Mouse (Mus musculus) forebrain, embryonic 16.5 days (tissue): ENCODE data around the gene Mypop. TPM values are rescaled to one million over a fixed set of nuclear protein-coding genes. Genes with fewer than 3 reads are reported as not detected.

Experiments used
- ATAC-seq: fragments of 200-750 bp; cut with Nextera tagmentation; 2 replicates; pipeline ENCODE4 v1.8.0; 2017; ENCODE audit warnings: mild to moderate bottlenecking, moderate library complexity
- H3K27ac ChIP-seq: fragments of 300-500 bp; sonication (generic); 2 replicates; pipeline ENCODE4 v1.5.1; 2014; ENCODE audit warnings: low read length, control low read depth
- H3K27me3 ChIP-seq: fragments of 300-500 bp; sonication (generic); replicated peaks from 2 replicates; pipeline ENCODE4 v1.6.1; 2014; ENCODE audit warnings: low read length; ENCODE audit not compliant: control insufficient read depth, insufficient read depth
- H3K36me3 ChIP-seq: fragments of 300-500 bp; sonication (generic); 2 replicates; pipeline ENCODE4 v1.6.1; 2014; ENCODE audit not compliant: control insufficient read depth, insufficient read depth
- H3K4me1 ChIP-seq: fragments of 300-500 bp; sonication (generic); replicated peaks from 2 replicates; pipeline ENCODE4 v1.6.1; 2014; ENCODE audit warnings: low read length; ENCODE audit not compliant: control insufficient read depth, insufficient read depth
- H3K4me2 ChIP-seq: fragments of 300-500 bp; sonication (generic); 2 replicates; pipeline ENCODE4 v1.6.1; 2014; ENCODE audit warnings: mild to moderate bottlenecking, low read length, control low read depth
- H3K4me3 ChIP-seq: fragments of 300-500 bp; sonication (generic); replicated peaks from 2 replicates; pipeline ENCODE4 v1.5.1; 2014; ENCODE audit warnings: mild to moderate bottlenecking, low read length, control low read depth
- H3K9ac ChIP-seq: fragments of 300-500 bp; sonication (generic); replicated peaks from 2 replicates; pipeline ENCODE4 v1.6.1; 2014; ENCODE audit warnings: low read depth, low read length, control low read depth
- H3K9me3 ChIP-seq: fragments of 300-500 bp; sonication (generic); 2 replicates; pipeline ENCODE4 v1.6.1; 2016; ENCODE audit warnings: low read length; ENCODE audit not compliant: control insufficient read depth
- WGBS: fragments of 180-500 bp; shearing (Covaris S2); extraction: QIAGEN DNeasy Blood & Tissue Kit; methylation state at CpG from one replicate; pipeline ENCODE4 v1.1.7; 2014; 5-methylcytosine and 5-hydroxymethylcytosine counted together
- polyA plus RNA-seq: library from polyadenylated mRNA; unstranded; fragments of >200 nt; fragmentation: Nextera tagmentation; extraction: Ambion mirVana; gene quantifications from 2 replicates; pipeline ENCODE4 v1.2.1, GENCODE M21; 2015

Gene Mypop
- polyA plus RNA-seq, 1 experiment from 2014 or later = 3.1 TPM

- Histone ChIP-seq H3K27me3 (peaks cover 36% of the 10 kb centered on the region), H3K4me3 (no peak overlapping the region), H3K4me1 (peaks cover 13% of the 10 kb centered on the region), H3K36me3 (no peaks in the 10 kb centered on the region), H3K4me2 (no peak overlapping the region), H3K9ac (no peak overlapping the region), H3K27ac (no peak overlapping the region), H3K9me3 (no peaks in the 10 kb centered on the region)
- 58% methylated on average over 18 of the region's 18 CpGs for WGBS
- ATAC-seq = no peak
Observed at GRCm38 (mm10) chr7:19022189-19022958, 31.3 kb downstream of the Mypop start.

- peak within 1 kb of the TSS; percentile 79 for H3K4me3 ChIP-seq
- H3K36me3 ChIP-seq = no peaks in the 10 kb centered on the region
- H3K27ac ChIP-seq = no peak within 1 kb of the TSS; the same call in 1 of the 2 replicates
- WGBS = 3% methylated on average over 30 of the region's 30 CpGs
- peaks cover 34% of the 10 kb centered on the region for H3K27me3 ChIP-seq
- peaks cover 13% of the 10 kb centered on the region for H3K4me1 ChIP-seq
- H3K9ac ChIP-seq = peak within 1 kb of the TSS; percentile 89
- ATAC-seq = peak; percentile 3; the same call in 1 of the 2 replicates
- peak within 1 kb of the TSS; percentile 80 for H3K4me2 ChIP-seq
- no peaks in the 10 kb centered on the region for H3K9me3 ChIP-seq
Observed at GRCm38 (mm10) chr7:19023357-19023814, 32.3 kb downstream of the Mypop start, which contains the start of gene Foxa3. TSS of gene Foxa3 (minus strand) at chr7:19023538.

GRCm38 (mm10) chr7:19024096-19024506 lies 33.1 kb downstream of the Mypop start, which contains the start of gene Sympk:
TSS of gene Sympk (plus strand) at chr7:19024377.
- peak within 1 kb of the TSS; percentile 89 for H3K9ac ChIP-seq
- H3K27ac ChIP-seq = no peak within 1 kb of the TSS; the same call in 1 of the 2 replicates
- peak within 1 kb of the TSS; percentile 79 for H3K4me3 ChIP-seq
- H3K27me3 ChIP-seq = peaks cover 34% of the 10 kb centered on the region
- peaks cover 13% of the 10 kb centered on the region for H3K4me1 ChIP-seq
- H3K4me2 ChIP-seq = peak within 1 kb of the TSS; percentile 80
- under 1% methylated on average over 46 of the region's 50 CpGs for WGBS
- peak; percentile 98 for ATAC-seq
- H3K9me3 ChIP-seq = no peaks in the 10 kb centered on the region
- H3K36me3 ChIP-seq = no peaks in the 10 kb centered on the region

- Histone ChIP-seq H3K4me1 (peaks cover 13% of the 10 kb centered on the region), H3K9me3 (no peaks in the 10 kb centered on the region), H3K27me3 (peaks cover 34% of the 10 kb centered on the region), H3K36me3 (peaks cover 4% of the 10 kb centered on the region), H3K4me2 (peak overlapping the region; percentile 80), H3K27ac (no peak overlapping the region; the same call in 1 of the 2 replicates), H3K4me3 (peak overlapping the region; percentile 79), H3K9ac (peak overlapping the region; percentile 89)
- 2% methylated on average over 31 of the region's 36 CpGs for WGBS
- ATAC-seq = peak; percentile 43
Observed at GRCm38 (mm10) chr7:19024581-19025255, 33.7 kb downstream of the Mypop start.

- Histone ChIP-seq H3K9ac (no peak overlapping the region), H3K27ac (no peak overlapping the region), H3K9me3 (no peaks in the 10 kb centered on the region), H3K27me3 (peaks cover 7% of the 10 kb centered on the region), H3K36me3 (peaks cover 19% of the 10 kb centered on the region), H3K4me1 (peaks cover 13% of the 10 kb centered on the region), H3K4me3 (no peak overlapping the region), H3K4me2 (no peak overlapping the region)
- no peak for ATAC-seq
Observed at GRCm38 (mm10) chr7:19028067-19028466, 37.0 kb downstream of the Mypop start.

DNA sequence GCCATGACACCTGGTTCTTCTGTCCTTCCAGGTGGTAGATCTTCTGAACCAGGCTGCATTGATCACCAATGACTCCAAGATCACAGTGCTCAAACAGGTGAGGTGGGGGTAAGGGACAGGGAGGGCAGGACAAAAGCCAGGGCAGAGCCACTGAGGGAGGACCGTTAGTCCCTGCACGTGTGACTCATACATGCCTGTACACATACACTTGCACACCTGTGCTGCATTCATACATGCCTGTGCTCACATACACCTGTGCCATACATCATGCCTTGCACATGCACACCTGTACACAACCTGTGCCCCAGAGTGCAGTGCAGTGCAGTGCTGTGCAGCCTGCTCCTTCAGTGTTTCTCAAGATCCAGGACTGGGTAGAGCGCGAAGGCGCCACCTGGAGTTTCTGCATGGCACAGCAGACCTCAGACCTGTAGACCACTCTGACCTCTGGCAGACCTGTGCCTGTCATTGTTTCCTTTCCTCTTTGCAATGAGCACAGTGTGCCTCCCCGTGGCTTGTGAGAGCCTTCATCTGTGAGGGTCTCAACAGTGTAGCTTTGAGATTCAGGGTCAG lies 38.1 kb downstream of the Mypop start:
- no peak; the same call in 1 of the 2 replicates for ATAC-seq
- WGBS = 54% methylated on average over 6 of the region's 6 CpGs

GRCm38 (mm10) chr7:19031641-19032040 lies 40.6 kb downstream of the Mypop start:
- Histone ChIP-seq H3K4me1 (peaks cover 2% of the 10 kb centered on the region), H3K36me3 (peaks cover 32% of the 10 kb centered on the region), H3K27ac (no peak overlapping the region), H3K4me3 (no peak overlapping the region), H3K9me3 (no peaks in the 10 kb centered on the region), H3K4me2 (no peak overlapping the region), H3K27me3 (no peaks in the 10 kb centered on the region), H3K9ac (no peak overlapping the region)
- 71% methylated on average over 4 of the region's 4 CpGs for WGBS
- ATAC-seq = no peak

More for the DNA sequence above, 38.1 kb downstream of the Mypop start:
- Histone ChIP-seq H3K27ac (no peak overlapping the region), H3K9ac (no peak overlapping the region), H3K4me2 (no peak overlapping the region), H3K4me3 (no peak overlapping the region), H3K9me3 (no peaks in the 10 kb centered on the region), H3K36me3 (peaks cover 24% of the 10 kb centered on the region), H3K4me1 (peaks cover 11% of the 10 kb centered on the region), H3K27me3 (no peaks in the 10 kb centered on the region)

GRCm38 (mm10) chr7:19044616-19045015 lies 53.6 kb downstream of the Mypop start:
- no peak overlapping the region for H3K4me2 ChIP-seq
- WGBS = 96% methylated on average over 6 of the region's 6 CpGs

More at GRCm38 (mm10) chr7:19044616-19045015, 53.6 kb downstream of the Mypop start:
- Histone ChIP-seq H3K9me3 (no peaks in the 10 kb centered on the region), H3K4me3 (no peak overlapping the region), H3K36me3 (peaks cover 65% of the 10 kb centered on the region), H3K27me3 (no peaks in the 10 kb centered on the region), H3K9ac (no peak overlapping the region), H3K27ac (no peak overlapping the region), H3K4me1 (no peaks in the 10 kb centered on the region)
- no peak for ATAC-seq
